Mouse (Mus musculus): ENCODE measurements around the gene Phf12.

DNA sequence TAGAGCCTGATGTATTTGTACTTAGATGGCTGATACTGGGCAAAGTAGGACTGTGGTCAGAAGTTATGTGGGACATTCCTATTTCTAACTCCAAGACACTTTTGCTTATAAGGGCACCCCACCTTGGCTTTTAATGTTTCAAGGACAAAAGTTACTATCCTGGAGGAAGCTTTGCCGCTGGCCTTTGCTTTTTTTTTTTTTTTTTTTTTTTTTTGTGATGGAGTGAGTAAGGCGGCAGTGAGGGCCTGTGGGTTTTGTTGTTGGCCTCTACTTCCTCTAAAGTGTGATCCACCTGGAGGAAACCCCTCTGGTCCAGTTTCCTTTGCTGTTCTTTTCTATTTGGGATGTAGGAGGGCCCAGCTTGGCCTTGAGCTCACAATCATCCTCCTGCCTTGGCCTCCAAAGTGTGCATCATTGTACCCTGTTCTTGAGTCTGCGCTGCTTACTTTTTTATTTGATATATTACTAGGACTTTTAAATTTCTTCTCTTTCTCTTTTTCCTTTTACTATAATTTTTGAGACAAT is 3.0 kb downstream of the Phf12 start:
- TF ChIP-seq CTCF (IDR thresholded peaks at IDR 0.05; ENCODE audit: low read depth, low read length) (no peak), POLR2A (IDR thresholded peaks at IDR 0.05; ENCODE audit: insufficient read depth, low read length) (no peak), EP300 (IDR thresholded peaks at IDR 0.05; ENCODE audit: insufficient read depth, low read depth, low read length) (no peak)
